Mouse (Mus musculus): ENCODE measurements around the gene Cav1. TPM values are rescaled to one million over a fixed set of nuclear protein-coding genes. Genes with fewer than 3 reads are reported as not detected.
A peak's percentile ranks its signal among the peaks of the same experiment; 100 is the strongest.

Gene Cav1
- polyA plus RNA-seq, 1 experiment = 735 TPM

- Histone ChIP-seq H3K27ac (replicated peaks; ENCODE audit: low read depth, low read length) (peak overlapping the region; percentile 99), H3K4me1 (ENCODE audit: control insufficient read depth, insufficient read depth, insufficient read length, low read length) (0 out of 2 replicates have a peak, but pooled peaks cover 3% of the 10 kb centered on the region), H3K4me3 (ENCODE audit: insufficient read depth, low read depth, low read length) (peak overlapping the region; percentile 81)
Measured at GRCm38 (mm10) chr6:17307461-17308115, 1.5 kb downstream of the Cav1 start.

- Histone ChIP-seq H3K4me3 (ENCODE audit: insufficient read depth, low read depth, low read length) (peak overlapping the region; percentile 81), H3K27ac (replicated peaks; ENCODE audit: low read depth, low read length) (peak overlapping the region; percentile 99), H3K4me1 (ENCODE audit: control insufficient read depth, insufficient read depth, insufficient read length, low read length) (0 out of 2 replicates have a peak, but pooled peaks cover 3% of the 10 kb centered on the region)
Measured at GRCm38 (mm10) chr6:17308661-17309060, 2.5 kb downstream of the Cav1 start.

DNA sequence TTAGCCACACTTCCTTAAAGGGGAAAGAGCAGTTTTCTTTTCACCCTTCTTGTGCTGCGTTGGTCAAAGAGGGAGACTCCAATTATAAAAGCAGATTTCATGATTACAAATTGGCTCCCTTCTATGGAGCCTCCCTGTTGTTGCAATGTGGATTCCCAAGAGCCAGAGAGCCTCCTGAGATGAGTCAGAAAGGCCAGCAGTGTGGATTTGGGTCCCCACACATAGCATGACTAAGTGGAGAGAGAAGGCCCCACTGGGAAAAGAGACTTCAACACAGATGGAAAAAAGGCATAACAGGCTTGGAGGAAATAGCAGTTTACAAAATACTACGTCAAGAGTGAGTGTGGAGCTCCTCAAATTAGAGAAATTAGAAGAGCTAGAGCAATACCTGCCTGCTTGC is 3.1 kb downstream of the Cav1 start:
- H3K4me1 ChIP-seq (ENCODE audit: control insufficient read depth, insufficient read depth, insufficient read length, low read length) = 0 out of 2 replicates have a peak, but pooled peaks cover 3% of the 10 kb centered on the region
- peak overlapping the region; percentile 99 for H3K27ac ChIP-seq (replicated peaks; ENCODE audit: low read depth, low read length)
- H3K4me3 ChIP-seq (ENCODE audit: insufficient read depth, low read depth, low read length) = peak overlapping the region; percentile 81

DNA sequence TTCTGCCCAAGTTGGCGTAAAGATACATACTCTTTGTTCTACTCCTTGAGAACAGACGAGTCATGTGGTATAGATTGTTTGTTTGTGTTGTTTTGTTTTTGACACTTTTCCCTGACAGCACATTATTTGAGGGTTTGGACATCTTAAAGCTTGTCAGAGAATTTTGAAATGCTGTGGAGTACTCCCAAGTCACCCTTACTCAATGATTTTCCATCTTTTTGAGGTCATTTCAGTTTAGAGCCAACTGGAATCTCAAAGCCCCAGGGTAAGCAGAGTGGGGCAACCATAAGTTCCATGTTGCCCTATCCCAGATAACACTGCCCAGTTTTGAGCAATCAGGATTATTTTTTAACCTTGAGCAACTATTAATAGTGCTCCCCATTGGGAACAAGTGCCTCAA is 8.1 kb downstream of the Cav1 start:
- Histone ChIP-seq H3K27ac (replicated peaks; ENCODE audit: low read depth, low read length) (peak overlapping the region; percentile 99), H3K4me1 (ENCODE audit: control insufficient read depth, insufficient read depth, insufficient read length, low read length) (peaks cover 20% of the 10 kb centered on the region), H3K4me3 (ENCODE audit: insufficient read depth, low read depth, low read length) (peak overlapping the region; percentile 32)

DNA sequence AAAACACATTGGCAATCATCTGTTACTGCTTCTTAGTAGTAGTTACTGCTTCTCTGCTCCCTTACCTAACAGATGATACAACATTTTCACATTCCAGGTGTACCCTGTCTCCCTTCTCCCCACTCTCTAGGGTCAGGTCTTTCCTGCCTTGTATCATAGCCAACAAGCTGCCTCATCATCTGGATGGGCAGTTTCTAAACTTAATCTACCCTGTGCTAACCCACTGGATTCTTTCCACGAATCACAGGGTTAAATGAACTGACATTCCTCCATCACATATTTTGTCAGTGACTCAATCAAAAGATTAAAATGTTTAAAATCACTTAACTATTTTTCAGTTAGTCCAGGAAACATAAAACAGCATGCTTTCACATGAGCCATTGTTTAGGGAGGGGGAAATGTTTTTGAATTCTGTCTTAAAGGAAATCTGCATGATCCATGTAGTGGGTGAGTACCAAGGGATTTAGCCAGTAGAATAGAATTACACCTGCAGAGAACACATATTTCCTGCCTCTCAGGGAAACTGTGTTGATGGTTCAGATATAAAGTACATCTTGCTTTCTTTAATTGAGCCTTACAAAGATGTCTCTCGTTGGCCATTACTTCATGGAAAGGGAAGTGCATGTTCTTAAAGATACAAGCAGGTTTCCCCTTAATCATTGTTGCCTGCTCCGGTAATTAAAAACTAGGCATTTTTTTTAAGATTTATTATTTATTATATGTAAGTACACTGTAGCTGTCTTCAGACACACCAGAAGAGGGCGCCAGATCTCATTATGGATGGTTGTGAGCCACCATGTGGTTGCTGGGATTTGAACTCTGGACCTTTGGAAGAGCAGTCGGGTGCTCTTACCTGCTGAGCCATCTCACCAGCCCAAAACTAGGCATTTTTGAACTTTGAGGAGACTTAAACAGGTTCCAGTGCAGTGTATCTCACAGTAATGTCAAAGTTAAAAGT is 8.8 kb downstream of the Cav1 start:
- Histone ChIP-seq H3K27ac (replicated peaks; ENCODE audit: low read depth, low read length) (peak overlapping the region; percentile 99), H3K4me1 (ENCODE audit: control insufficient read depth, insufficient read depth, insufficient read length, low read length) (peaks cover 24% of the 10 kb centered on the region), H3K4me3 (ENCODE audit: insufficient read depth, low read depth, low read length) (peak overlapping the region; percentile 32)

DNA sequence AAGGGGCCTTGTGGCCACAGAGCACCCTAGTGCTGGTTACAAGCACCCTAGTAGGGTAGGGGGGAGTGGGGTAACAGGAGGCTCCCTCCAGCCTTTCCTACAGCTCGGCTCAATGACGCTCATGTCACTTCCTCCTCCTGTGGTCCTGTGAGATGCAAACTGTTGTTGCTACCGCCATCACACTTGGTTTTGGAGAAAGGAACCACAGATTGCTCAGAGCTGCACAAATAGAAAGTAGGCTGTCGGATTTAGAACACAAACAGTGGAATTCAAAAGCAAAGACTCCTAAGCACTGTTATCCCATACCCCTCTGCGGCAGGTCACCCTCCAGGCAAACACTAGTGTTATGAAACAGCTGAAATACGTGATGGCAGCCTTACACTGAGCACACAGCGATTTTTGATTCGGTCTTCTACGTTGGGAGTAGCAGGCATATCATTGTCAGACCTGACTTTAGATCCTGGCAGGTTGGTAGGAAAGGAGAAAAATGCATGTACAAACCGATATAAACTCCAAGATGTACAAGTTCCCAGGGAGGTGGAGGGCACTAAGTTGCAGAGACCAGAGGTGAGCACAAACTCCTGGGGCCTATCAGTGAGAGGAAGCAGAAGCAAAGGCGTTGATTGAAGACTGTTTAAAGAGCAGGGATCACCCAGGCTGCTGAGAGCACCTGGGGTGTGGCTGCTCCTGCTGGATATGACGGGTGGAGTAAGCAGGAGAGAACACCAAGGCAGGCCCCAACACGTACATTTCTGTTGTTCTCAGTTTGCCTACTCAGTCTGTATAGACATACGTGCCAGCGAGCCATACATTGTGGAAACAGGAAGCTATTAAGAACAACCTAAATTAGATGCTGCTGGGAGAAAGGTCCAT is 10.4 kb downstream of the Cav1 start:
- Histone ChIP-seq H3K27ac (replicated peaks; ENCODE audit: low read depth, low read length) (peak overlapping the region; percentile 95), H3K4me3 (ENCODE audit: insufficient read depth, low read depth, low read length) (peak overlapping the region; percentile 23), H3K4me1 (ENCODE audit: control insufficient read depth, insufficient read depth, insufficient read length, low read length) (peaks cover 32% of the 10 kb centered on the region)

DNA sequence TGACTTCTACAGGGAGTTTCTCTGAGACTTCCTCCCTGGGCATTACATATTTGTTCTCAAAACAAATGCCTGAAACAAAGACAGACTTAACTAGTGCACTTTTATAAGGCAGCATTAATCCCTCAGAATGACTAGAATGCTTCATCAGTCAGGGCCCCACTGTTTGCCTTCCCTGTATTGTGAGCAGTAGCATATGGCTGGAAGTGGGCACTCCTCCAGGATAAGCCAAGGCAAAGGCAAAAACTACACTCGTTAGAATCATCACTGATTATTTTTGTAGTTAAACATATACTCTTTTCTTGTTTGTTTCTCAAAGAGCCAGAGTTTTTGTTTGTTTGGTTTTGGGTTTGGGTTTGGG is 11.0 kb downstream of the Cav1 start:
- Histone ChIP-seq H3K27ac (replicated peaks; ENCODE audit: low read depth, low read length) (peak overlapping the region; percentile 95), H3K4me3 (ENCODE audit: insufficient read depth, low read depth, low read length) (no peak overlapping the region), H3K4me1 (ENCODE audit: control insufficient read depth, insufficient read depth, insufficient read length, low read length) (peaks cover 34% of the 10 kb centered on the region)

DNA sequence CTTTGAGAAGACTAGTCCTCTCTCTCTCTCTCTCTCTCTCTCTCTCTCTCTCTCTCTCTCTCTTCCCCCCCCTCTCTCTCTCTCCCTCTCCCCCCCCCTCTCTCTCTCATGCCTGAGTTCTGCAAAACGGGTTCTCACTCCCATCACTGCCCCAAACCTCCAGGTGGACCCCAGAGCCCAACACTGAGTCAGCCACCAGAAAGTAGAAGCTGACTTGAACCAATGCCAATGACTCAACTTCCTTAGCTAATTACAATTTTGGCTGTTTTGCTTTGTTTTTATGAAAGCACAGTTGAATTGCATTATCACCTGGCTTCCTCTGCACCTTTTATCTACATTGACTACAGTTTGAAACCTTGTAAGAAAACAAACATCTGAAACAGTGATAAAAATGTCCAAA is 11.8 kb downstream of the Cav1 start:
- Histone ChIP-seq H3K4me3 (ENCODE audit: insufficient read depth, low read depth, low read length) (no peak overlapping the region), H3K4me1 (ENCODE audit: control insufficient read depth, insufficient read depth, insufficient read length, low read length) (peaks cover 35% of the 10 kb centered on the region), H3K27ac (replicated peaks; ENCODE audit: low read depth, low read length) (peak overlapping the region; percentile 95)

DNA sequence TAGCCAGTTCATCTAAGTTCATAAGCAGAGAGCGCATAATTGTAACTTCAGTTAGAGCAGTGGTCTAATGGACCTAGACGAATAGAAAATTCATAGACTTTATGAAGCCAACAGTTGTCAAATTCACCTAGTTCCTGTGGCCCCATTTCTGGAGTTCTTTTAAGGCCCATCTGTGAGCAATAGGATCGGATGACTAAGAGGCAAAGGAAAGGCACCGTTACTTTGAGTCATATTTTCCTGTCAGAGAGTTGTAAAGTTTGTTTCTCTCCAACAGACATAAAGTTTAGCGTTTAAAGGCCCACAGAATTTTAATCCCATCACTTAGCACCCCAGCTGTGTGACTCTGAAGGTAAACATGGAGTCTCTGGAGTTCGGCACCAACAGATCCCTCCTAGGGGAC is 15.8 kb downstream of the Cav1 start:
- H3K4me1 ChIP-seq (ENCODE audit: control insufficient read depth, insufficient read depth, insufficient read length, low read length) = peaks cover 32% of the 10 kb centered on the region
- H3K4me3 ChIP-seq (ENCODE audit: insufficient read depth, low read depth, low read length) = no peak overlapping the region
- H3K27ac ChIP-seq (replicated peaks; ENCODE audit: low read depth, low read length) = peak overlapping the region; percentile 71

- Histone ChIP-seq H3K4me3 (ENCODE audit: insufficient read depth, low read depth, low read length) (no peak overlapping the region), H3K4me1 (ENCODE audit: control insufficient read depth, insufficient read depth, insufficient read length, low read length) (peaks cover 19% of the 10 kb centered on the region; the same call in 1 of the 2 replicates), H3K27ac (replicated peaks; ENCODE audit: low read depth, low read length) (peak overlapping the region; percentile 35)
Measured at GRCm38 (mm10) chr6:17327216-17327615, 21.1 kb downstream of the Cav1 start.

DNA sequence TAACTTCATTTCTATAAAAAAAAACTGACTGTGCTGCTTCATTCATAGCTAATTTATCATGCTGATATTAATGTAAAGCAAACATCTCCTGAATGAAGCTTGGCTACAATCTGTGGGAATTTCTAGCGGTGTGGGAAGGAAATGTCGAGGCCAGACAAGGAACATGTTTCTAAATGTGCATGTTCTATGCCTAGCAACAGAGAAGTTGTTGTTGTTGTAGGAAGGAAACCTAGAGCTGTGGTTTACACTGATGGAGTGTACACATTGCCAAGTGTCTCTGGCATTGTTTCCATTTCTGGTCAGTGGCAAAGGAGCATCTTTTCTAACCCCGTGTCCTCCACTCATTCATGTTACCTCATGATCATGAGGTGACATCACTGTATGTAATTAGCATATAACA is 23.7 kb downstream of the Cav1 start:
- Histone ChIP-seq H3K4me1 (ENCODE audit: control insufficient read depth, insufficient read depth, insufficient read length, low read length) (peaks cover 17% of the 10 kb centered on the region; the same call in 1 of the 2 replicates), H3K27ac (replicated peaks; ENCODE audit: low read depth, low read length) (no peak overlapping the region), H3K4me3 (ENCODE audit: insufficient read depth, low read depth, low read length) (no peak overlapping the region)

DNA sequence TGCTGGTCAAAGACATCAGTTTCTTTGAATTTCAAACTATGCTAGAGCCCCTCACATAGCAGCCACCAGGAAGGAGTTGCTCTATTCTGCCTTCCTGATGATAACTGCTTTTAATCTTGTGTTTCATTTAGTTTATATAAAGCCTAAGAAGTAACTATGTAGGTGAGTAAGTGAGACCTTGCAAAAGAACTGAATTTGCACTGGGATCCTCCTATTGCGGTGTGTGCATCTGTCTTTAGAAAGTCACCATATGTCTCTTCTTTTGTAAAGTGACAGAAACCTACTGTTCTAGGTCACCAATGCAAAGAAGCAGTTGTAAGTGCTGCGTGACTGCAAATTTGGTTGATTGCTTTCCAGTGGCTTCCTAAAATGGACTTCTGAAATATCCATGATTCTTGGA is 31.6 kb downstream of the Cav1 start:
- peaks cover 10% of the 10 kb centered on the region; the same call in 1 of the 2 replicates for H3K4me1 ChIP-seq (ENCODE audit: control insufficient read depth, insufficient read depth, insufficient read length, low read length)
- no peak overlapping the region for H3K4me3 ChIP-seq (ENCODE audit: insufficient read depth, low read depth, low read length)

DNA sequence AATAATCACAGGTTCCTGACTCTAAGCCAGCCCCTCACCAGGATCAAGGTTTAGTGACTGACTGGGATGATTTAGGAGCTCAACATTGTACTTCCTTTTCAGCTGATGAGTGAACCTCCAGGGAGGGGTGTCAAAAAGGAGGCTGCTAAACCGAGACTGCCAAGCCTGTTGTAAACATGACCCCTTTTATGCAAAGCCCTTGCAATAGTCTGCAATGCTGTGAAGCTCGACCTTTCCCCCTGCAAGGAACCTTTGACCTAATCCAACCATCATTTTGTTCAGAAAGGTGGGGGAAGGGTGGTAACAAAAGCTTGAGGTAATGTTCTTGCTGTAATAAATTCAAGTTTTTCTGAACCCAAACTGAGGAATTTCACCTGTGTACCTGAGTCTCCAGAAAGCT is 34.3 kb downstream of the Cav1 start:
- Histone ChIP-seq H3K4me3 (ENCODE audit: insufficient read depth, low read depth, low read length) (no peak overlapping the region), H3K27ac (replicated peaks; ENCODE audit: low read depth, low read length) (peak overlapping the region; percentile 42; the same call in 1 of the 2 replicates), H3K4me1 (ENCODE audit: control insufficient read depth, insufficient read depth, insufficient read length, low read length) (peaks cover 10% of the 10 kb centered on the region; the same call in 1 of the 2 replicates)

More for the DNA sequence above, 31.6 kb downstream of the Cav1 start:
- H3K27ac ChIP-seq (replicated peaks; ENCODE audit: low read depth, low read length) = no peak overlapping the region

DNA sequence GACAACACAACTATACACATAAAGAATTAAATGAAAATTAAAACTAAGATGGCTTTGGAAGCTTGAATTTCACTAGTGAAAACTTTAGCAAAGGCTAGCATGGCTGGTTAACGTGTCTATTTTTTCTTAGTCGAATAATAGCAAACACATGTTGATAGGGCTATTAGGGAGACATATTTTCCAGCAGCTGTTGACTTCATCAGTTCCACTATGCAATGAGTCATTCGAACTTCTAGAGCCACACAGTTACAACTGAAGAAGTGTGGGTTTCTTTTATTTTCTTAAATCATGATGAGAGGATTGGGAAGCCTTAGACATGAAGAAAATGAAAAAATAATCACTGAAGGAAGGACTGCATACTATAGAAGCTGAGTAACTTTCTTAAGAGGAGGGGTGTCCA is 41.9 kb downstream of the Cav1 start:
- Histone ChIP-seq H3K4me1 (ENCODE audit: control insufficient read depth, insufficient read depth, insufficient read length, low read length) (0 out of 2 replicates have a peak, but pooled peaks cover 3% of the 10 kb centered on the region), H3K27ac (replicated peaks; ENCODE audit: low read depth, low read length) (no peak overlapping the region), H3K4me3 (ENCODE audit: insufficient read depth, low read depth, low read length) (no peak overlapping the region)

DNA sequence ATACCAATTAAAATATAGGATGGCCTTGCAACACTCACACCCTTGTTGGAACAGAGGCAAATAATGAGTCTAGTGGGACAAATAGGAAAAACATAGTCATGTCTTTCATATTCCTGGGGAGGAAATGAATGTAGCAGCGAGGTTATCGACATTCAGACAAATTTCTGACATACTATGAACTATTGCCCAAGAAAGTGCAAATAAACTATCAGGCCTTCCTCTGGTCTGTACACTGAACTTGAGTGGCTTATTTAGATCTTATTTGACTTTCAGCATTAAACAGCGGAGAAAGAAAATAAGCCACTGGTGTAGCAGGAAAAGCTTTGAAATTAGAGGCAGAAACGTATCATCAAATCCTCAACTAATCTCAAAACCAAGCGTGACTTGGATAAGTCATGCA is 44.7 kb downstream of the Cav1 start:
- Histone ChIP-seq H3K4me1 (ENCODE audit: control insufficient read depth, insufficient read depth, insufficient read length, low read length) (peaks cover 14% of the 10 kb centered on the region), H3K27ac (replicated peaks; ENCODE audit: low read depth, low read length) (no peak overlapping the region), H3K4me3 (ENCODE audit: insufficient read depth, low read depth, low read length) (no peak overlapping the region)
